In the genomic region with DNA sequence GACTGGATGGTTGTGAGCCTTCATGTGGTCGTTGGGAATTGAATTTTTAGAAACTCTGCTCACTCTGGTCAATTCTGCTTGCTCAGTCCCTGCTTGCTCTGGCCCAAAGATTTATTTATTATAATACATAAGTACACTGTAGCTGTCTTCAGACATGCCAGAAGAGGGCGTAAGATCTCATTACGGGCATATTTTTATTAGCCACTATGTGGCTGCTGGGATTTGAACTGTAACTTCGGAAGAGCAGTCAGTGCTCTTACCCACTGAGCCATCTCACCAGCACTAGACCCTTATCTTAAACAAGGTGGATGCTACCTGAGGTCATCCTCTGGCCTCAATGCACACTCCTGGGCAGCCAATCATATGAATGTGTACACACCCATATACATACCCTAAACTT, we compare ENCODE assay signal across 7 mouse cellular contexts. TPM values are rescaled to one million over a fixed set of nuclear protein-coding genes. Genes with fewer than 3 reads are reported as not detected.
"Had no signal": no experiment of that assay in that cellular context is flagged by ENCODE, and none has a peak within 500 bp of the region (broad histone marks: within the 10 kb centered on the region; RNA-seq: fewer than 3 reads in every experiment).

No protein-coding gene starts in this region.

RNA-seq across cellular contexts. Expression of a gene that starts 34.9 kb away (rescaled TPM):
- total RNA-seq: layer of hippocampus, postnatal 36 days; left cerebral cortex, postnatal 36 days had no signal
- polyA plus RNA-seq: limb, embryonic 12.5 days; liver, embryonic 13.5 days; macrophage; midbrain, embryonic 12.5 days; spleen, adult 2 months had no signal
